Mouse (Mus musculus): Measurements from ENCODE around the gene Kdm1b. TPM values are rescaled to one million over a fixed set of nuclear protein-coding genes. Genes with fewer than 3 reads are reported as not detected.
A peak's percentile ranks its signal among the peaks of the same experiment; 100 is the strongest.

Kdm1b gene
- polyA plus RNA-seq (2015; fragmentation: Nextera tagmentation; extraction: Ambion mirVana) = 13.0 and 13.4 TPM in 2 replicates

DNA sequence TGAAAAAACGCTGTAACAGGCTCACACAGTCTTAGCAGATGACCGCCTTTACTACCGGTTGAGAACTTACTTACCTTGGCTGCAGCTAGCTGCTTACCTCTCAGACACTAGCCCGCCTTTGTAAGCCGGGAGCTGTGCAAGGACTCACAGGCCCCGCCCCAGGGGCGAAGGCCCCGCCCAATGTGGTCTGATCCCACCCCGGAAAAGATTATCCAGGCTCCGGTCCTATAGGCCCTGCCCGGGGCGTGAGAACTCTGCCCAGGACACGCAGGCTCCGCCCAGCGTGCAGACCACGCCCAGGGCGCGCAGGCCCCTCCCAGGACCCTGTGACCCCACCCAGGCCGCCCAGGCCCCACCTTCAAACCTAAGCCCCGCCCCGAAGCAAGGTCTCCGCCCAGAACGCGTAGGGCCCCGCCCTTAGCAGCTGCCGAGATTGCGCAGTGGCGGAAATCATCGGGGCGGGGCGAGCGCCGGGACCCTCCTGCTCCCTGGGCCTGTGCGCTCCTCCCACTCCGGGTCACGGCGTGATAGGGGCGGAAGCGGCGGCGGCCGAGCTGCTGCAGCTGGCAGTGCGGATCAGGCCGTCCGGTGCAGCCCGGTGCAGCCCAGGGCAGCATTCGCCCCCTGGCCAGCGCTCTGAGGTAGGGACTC is at the start of gene Kdm1b:
Gene Kdm1b, plus strand, starts transcription at position 470 of the 651 bp plus-strand sequence.
- Histone ChIP-seq H3K4me1 (peaks cover 12% of the 10 kb centered on the region), H3K36me3 (0 out of 2 replicates have a peak, but pooled peaks cover 3% of the 10 kb centered on the region), H3K27me3 (no peaks in the 10 kb centered on the region), H3K4me3 (peak within 1 kb of the TSS; percentile 83), H3K9ac (peak within 1 kb of the TSS; percentile 84), H3K4me2 (peak within 1 kb of the TSS; percentile 100), H3K27ac (peak within 1 kb of the TSS; percentile 58), H3K9me3 (no peaks in the 10 kb centered on the region)
- under 1% methylated on average over 45 of the region's 48 CpGs for WGBS
- ATAC-seq (ENCODE audit: insufficient number of reproducible peaks, insufficient read depth, low FRiP score, low TSS enrichment, low read depth) = peak; percentile 94

DNA sequence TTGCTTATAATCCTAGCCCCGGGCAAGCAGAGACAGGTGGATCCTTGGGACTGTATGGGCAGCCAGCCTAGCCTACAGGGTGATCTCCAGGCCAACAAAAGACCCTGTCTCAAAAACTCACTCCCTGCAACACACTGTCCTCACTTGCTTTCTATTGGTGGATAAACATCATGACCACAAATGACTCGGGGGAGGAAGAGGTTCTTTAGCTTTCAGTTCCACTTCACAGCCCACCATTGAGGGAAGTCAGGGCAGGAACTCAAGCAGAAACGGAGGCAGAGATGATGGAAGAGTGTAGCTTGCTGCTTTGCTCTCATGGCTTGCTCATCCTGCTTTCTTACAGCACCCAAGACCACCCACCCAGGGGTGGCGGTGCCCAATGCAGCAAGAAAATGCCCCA is 45.9 kb upstream of the Kdm1b start:
- no peak for ATAC-seq (ENCODE audit: insufficient number of reproducible peaks, insufficient read depth, low FRiP score, low TSS enrichment, low read depth)
- H3K27ac ChIP-seq = no peak overlapping the region
- H3K27me3 ChIP-seq = no peaks in the 10 kb centered on the region
- no peak overlapping the region for H3K9ac ChIP-seq
- no peaks in the 10 kb centered on the region for H3K9me3 ChIP-seq
- no peaks in the 10 kb centered on the region for H3K4me1 ChIP-seq
- no peaks in the 10 kb centered on the region for H3K36me3 ChIP-seq
- WGBS = 71% methylated on average over 4 of the region's 4 CpGs
- H3K4me2 ChIP-seq = no peak overlapping the region
- no peak overlapping the region for H3K4me3 ChIP-seq

DNA sequence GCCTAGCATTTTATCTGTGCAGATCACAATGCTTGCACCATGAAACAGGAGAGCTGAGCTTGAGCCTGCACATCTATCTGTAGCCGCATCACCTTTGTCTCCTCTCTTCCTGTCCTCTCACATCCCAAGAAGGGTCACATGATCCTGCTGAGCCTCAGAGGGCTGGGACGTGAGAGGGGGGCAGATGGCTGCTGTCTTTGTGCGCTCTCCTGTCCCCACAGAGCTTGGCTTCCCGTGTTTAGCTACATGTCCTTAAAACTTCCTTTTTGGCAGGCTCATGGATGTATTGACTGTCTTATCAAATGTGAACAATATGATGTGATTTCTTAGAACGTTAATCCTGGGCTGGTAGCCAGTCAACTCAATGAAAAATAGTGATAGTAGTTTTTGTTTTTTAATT is 43.8 kb upstream of the Kdm1b start:
- H3K9me3 ChIP-seq = no peaks in the 10 kb centered on the region
- no peak overlapping the region for H3K4me3 ChIP-seq
- no peaks in the 10 kb centered on the region for H3K4me1 ChIP-seq
- H3K4me2 ChIP-seq = no peak overlapping the region
- ATAC-seq (ENCODE audit: insufficient number of reproducible peaks, insufficient read depth, low FRiP score, low TSS enrichment, low read depth) = no peak
- no peak overlapping the region for H3K9ac ChIP-seq
- no peaks in the 10 kb centered on the region for H3K36me3 ChIP-seq
- H3K27ac ChIP-seq = no peak overlapping the region
- 62% methylated on average over 5 of the region's 5 CpGs for WGBS
- H3K27me3 ChIP-seq = no peaks in the 10 kb centered on the region

DNA sequence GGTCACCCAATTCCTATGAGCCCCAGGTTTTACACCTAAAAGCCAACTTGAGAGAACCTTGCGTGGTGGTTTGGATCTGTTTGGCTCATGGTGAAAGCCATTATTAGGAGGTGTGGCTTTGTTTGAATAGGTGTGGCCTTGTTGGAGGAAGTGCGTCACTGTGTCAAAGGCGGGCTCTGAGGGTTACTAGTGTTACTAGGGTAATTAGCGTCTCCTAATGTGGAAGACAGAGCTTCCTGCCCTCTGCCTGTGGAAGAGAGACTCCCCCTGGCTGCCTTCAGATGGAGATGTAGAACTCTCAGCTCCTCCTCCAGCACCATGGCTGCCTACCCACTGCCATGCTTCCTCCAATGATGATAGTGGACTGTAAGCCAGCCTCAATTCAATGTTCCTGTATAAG is 41.7 kb upstream of the Kdm1b start:
- 86% methylated on average over 4 of the region's 4 CpGs for WGBS
- no peak overlapping the region for H3K4me2 ChIP-seq
- ATAC-seq (ENCODE audit: insufficient number of reproducible peaks, insufficient read depth, low FRiP score, low TSS enrichment, low read depth) = no peak

GRCm38 (mm10) chr13:47013740-47014139 is 29.6 kb upstream of the Kdm1b start:
- peaks cover 28% of the 10 kb centered on the region for H3K9me3 ChIP-seq
- peak overlapping the region; percentile 72; the same call in 1 of the 2 replicates for H3K9ac ChIP-seq
- ATAC-seq (ENCODE audit: insufficient number of reproducible peaks, insufficient read depth, low FRiP score, low TSS enrichment, low read depth) = no peak
- peak overlapping the region; percentile 99 for H3K4me2 ChIP-seq
- H3K27me3 ChIP-seq = peaks cover 30% of the 10 kb centered on the region
- peak overlapping the region; percentile 62 for H3K4me3 ChIP-seq
- no peak overlapping the region for H3K27ac ChIP-seq
- peaks cover 4% of the 10 kb centered on the region for H3K36me3 ChIP-seq
- 60% methylated on average over 10 of the region's 10 CpGs for WGBS
- H3K4me1 ChIP-seq = peaks cover 17% of the 10 kb centered on the region

More for the DNA sequence above, 41.7 kb upstream of the Kdm1b start:
- Histone ChIP-seq H3K9me3 (no peaks in the 10 kb centered on the region), H3K9ac (no peak overlapping the region), H3K4me1 (no peaks in the 10 kb centered on the region), H3K27ac (no peak overlapping the region), H3K4me3 (no peak overlapping the region), H3K36me3 (no peaks in the 10 kb centered on the region), H3K27me3 (no peaks in the 10 kb centered on the region)

DNA sequence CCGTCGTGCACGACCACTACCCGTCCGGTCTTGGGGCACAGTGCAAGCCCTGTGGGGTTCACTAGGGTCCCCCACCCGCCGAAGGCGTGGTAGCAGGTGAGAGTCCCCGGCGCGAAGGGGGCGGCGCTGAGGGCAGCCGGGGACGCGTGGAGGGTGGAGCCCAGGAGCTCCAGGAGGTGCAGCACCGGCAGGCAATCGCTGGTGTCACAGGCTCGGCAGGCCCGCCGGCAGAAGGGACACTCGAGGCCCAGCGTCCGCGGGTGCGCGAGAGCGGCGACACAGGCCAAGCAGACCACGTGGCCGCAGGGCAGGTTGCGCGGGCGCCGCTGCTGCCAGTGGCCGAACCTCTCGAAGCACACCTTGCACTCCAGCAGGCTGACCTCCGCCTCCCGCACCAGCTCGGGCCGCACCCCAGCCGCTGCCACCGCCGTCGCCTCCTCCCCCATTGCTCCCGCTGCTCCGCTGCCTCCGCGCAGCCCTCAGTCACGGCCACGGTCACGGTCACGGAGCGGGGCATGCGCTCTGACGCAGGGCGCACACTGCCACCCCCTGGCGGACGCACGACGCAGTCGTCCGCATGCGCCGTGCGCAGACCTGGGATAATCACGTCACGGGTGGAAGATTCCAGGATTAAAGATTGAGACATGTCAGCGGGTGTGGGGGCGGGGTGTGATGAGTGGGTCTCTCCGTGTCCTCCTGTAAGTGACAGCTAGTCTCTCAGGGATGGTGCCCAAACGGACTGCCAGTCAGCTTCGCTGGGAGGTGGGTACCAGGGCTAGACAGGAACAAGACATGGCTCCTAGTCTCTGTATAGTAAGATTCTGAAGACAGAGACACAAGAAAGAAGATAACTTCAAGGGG is 28.7 kb upstream of the Kdm1b start, which contains the start of gene Nhlrc1:
Gene Nhlrc1, minus strand, starts transcription at position 517 of the 861 bp plus-strand sequence.
- peak; percentile 80 for ATAC-seq (ENCODE audit: insufficient number of reproducible peaks, insufficient read depth, low FRiP score, low TSS enrichment, low read depth)
- no peak within 1 kb of the TSS for H3K27ac ChIP-seq

GRCm38 (mm10) chr13:47015195-47015501 is 28.2 kb upstream of the Kdm1b start:
- Histone ChIP-seq H3K4me1 (peaks cover 17% of the 10 kb centered on the region), H3K9me3 (peaks cover 21% of the 10 kb centered on the region), H3K27ac (no peak overlapping the region), H3K36me3 (peaks cover 2% of the 10 kb centered on the region), H3K27me3 (peaks cover 30% of the 10 kb centered on the region), H3K4me3 (peak overlapping the region; percentile 62), H3K4me2 (peak overlapping the region; percentile 99), H3K9ac (no peak overlapping the region)
- 40% methylated on average over 5 of the region's 5 CpGs for WGBS
- no peak for ATAC-seq (ENCODE audit: insufficient number of reproducible peaks, insufficient read depth, low FRiP score, low TSS enrichment, low read depth)

More for the DNA sequence above, 28.7 kb upstream of the Kdm1b start, which contains the start of gene Nhlrc1:
- peaks cover 30% of the 10 kb centered on the region for H3K27me3 ChIP-seq
- peak within 1 kb of the TSS; percentile 62 for H3K4me3 ChIP-seq
- H3K4me2 ChIP-seq = peak within 1 kb of the TSS; percentile 99
- peak within 1 kb of the TSS; percentile 72 for H3K9ac ChIP-seq
- peaks cover 4% of the 10 kb centered on the region for H3K36me3 ChIP-seq
- peaks cover 17% of the 10 kb centered on the region for H3K4me1 ChIP-seq
- 3% methylated on average over 67 of the region's 73 CpGs for WGBS
- H3K9me3 ChIP-seq = peaks cover 27% of the 10 kb centered on the region

- peaks cover 30% of the 10 kb centered on the region for H3K27me3 ChIP-seq
- no peak for ATAC-seq (ENCODE audit: insufficient number of reproducible peaks, insufficient read depth, low FRiP score, low TSS enrichment, low read depth)
- WGBS = 51% methylated on average over 5 of the region's 5 CpGs
- peaks cover 17% of the 10 kb centered on the region for H3K4me1 ChIP-seq
- H3K36me3 ChIP-seq = no peaks in the 10 kb centered on the region
- no peak overlapping the region for H3K27ac ChIP-seq
- no peak overlapping the region for H3K4me2 ChIP-seq
- H3K9ac ChIP-seq = no peak overlapping the region
- 0 out of 2 replicates have a peak, but pooled peaks cover 5% of the 10 kb centered on the region for H3K9me3 ChIP-seq
- H3K4me3 ChIP-seq = no peak overlapping the region
These were observed 26.0 kb upstream of the Kdm1b start for GRCm38 (mm10) chr13:47017259-47017658.

- Histone ChIP-seq H3K27me3 (peaks cover 18% of the 10 kb centered on the region; the same call in 1 of the 2 replicates), H3K9me3 (no peaks in the 10 kb centered on the region), H3K9ac (no peak overlapping the region), H3K4me2 (no peak overlapping the region), H3K4me1 (peaks cover 7% of the 10 kb centered on the region; the same call in 1 of the 2 replicates), H3K27ac (no peak overlapping the region), H3K4me3 (no peak overlapping the region), H3K36me3 (peaks cover 2% of the 10 kb centered on the region; the same call in 1 of the 2 replicates)
- WGBS = 88% methylated on average over 7 of the region's 7 CpGs
- ATAC-seq (ENCODE audit: insufficient number of reproducible peaks, insufficient read depth, low FRiP score, low TSS enrichment, low read depth) = no peak
These were observed 23.5 kb upstream of the Kdm1b start for GRCm38 (mm10) chr13:47019774-47020173.

GRCm38 (mm10) chr13:47020798-47021197 is 22.5 kb upstream of the Kdm1b start:
- H3K27me3 ChIP-seq = peaks cover 11% of the 10 kb centered on the region; the same call in 1 of the 2 replicates
- H3K4me1 ChIP-seq = no peaks in the 10 kb centered on the region
- H3K9ac ChIP-seq = no peak overlapping the region
- WGBS = 67% methylated on average over 7 of the region's 7 CpGs
- ATAC-seq (ENCODE audit: insufficient number of reproducible peaks, insufficient read depth, low FRiP score, low TSS enrichment, low read depth) = no peak
- no peak overlapping the region for H3K4me2 ChIP-seq
- H3K27ac ChIP-seq = no peak overlapping the region
- H3K9me3 ChIP-seq = no peaks in the 10 kb centered on the region
- H3K36me3 ChIP-seq = peaks cover 4% of the 10 kb centered on the region; the same call in 1 of the 2 replicates
- no peak overlapping the region for H3K4me3 ChIP-seq

- no peak overlapping the region for H3K4me2 ChIP-seq
- 86% methylated on average over 17 of the region's 17 CpGs for WGBS
- 0 out of 2 replicates have a peak, but pooled peaks cover 4% of the 10 kb centered on the region for H3K36me3 ChIP-seq
- H3K9ac ChIP-seq = no peak overlapping the region
- 0 out of 2 replicates have a peak, but pooled peaks cover 3% of the 10 kb centered on the region for H3K4me1 ChIP-seq
- H3K9me3 ChIP-seq = no peaks in the 10 kb centered on the region
- H3K27ac ChIP-seq = no peak overlapping the region
- ATAC-seq (ENCODE audit: insufficient number of reproducible peaks, insufficient read depth, low FRiP score, low TSS enrichment, low read depth) = 0 out of 2 replicates have a peak, but pooled peaks have one; percentile 20
- H3K27me3 ChIP-seq = no peaks in the 10 kb centered on the region
- no peak overlapping the region for H3K4me3 ChIP-seq
These were observed 12.8 kb upstream of the Kdm1b start for GRCm38 (mm10) chr13:47030376-47031107.

All from embryonic facial prominence, embryonic 13.5 days (tissue).